Mouse (Mus musculus): Measurements from ENCODE around the gene Ugt1a2.

DNA sequence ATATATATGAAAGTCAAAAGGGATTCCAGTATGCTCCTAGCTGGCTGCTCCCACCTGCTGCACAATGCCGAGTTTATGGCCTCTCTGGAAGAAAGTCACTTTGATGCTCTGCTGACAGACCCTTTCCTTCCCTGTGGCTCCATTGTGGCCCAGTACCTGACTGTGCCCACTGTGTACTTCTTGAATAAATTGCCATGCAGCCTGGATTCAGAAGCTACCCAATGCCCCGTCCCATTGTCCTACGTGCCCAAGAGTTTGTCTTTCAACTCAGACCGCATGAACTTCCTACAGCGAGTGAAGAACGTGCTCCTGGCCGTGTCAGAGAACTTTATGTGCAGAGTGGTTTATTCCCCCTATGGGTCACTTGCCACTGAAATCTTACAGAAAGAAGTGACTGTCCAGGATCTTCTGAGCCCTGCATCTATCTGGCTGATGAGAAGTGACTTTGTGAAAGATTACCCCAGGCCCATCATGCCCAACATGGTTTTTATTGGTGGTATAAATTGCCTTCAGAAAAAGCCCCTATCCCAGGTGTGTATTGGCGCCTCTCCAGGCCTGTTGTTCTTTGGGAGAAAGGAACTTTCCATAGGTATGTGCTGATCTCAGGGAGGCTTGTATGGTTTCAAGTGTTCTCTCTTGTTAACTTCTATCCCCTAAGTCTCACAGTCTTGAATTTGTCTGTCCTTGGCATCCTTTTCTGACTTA lies 12.1 kb downstream of the Ugt1a2 start:
- TF ChIP-seq CTCF (IDR thresholded peaks at IDR 0.05; ENCODE audit: low read depth) (no peak), EP300 (IDR thresholded peaks at IDR 0.05; ENCODE audit: low read depth) (no peak)

All from liver, postnatal 0 days (tissue).